Mouse (Mus musculus) spleen, embryonic (tissue): ENCODE data around the gene Ush2a.

Experiments
- CTCF ChIA-PET: fragments of 350-600 bp; sonication (Branson Sonifier 250); formaldehyde crosslinking; loops from one replicate; lab custom pipeline; 2022; lab: Charles Lee

Gene Ush2a

DNA sequence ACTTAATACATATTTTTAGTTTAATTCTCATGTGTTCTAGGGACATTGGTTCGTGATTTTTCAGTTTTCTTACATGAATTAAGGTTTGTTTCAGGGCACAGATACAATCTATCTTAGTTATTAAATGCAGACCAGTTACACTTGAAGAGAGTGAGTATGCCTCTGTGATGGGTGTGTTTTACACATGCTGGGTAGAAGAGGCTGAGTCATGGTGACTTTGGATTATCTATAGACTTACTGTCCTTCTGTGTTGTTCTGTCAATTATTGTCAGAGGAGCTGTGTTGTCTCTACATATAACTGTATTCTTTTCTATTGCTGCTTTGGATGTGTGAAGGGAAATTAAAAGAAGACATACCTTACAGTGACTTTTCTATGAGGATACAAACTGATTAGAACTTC, 509.0 kb downstream of the Ush2a start:
- CTCF ChIA-PET = no interaction called here

DNA sequence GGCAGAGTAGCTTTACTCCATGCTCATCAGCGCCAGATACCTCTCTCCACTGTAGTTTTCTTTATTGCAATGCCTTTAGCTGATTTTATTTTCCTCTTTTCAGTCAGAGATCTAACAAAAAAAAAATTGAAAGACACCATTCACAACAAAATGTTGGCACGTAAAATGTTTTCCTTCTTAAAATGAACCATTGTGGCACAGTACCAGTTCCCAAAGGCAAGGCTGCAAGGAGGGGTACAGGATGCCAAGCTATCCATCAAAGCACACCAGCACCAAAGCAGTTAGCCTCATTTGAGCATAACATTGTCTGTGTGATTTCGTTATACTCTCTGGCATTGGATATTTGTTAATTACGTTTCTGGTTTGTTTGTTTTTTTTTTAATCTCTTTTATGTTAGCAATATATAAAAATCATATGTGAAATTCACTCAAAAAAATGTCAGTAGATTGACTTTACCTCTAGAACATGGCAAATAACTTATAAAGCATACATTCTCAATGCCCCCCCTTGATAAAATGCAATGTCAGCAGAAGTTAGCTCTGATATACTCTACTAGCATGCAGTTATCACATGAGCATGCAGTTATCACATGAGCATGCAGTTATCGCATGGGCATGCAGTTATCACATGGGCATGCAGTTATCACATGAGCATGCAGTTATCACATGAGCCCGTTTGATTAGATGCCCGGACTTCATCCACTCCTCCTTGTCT, 510.9 kb downstream of the Ush2a start:
- CTCF ChIA-PET = no interaction called here

DNA sequence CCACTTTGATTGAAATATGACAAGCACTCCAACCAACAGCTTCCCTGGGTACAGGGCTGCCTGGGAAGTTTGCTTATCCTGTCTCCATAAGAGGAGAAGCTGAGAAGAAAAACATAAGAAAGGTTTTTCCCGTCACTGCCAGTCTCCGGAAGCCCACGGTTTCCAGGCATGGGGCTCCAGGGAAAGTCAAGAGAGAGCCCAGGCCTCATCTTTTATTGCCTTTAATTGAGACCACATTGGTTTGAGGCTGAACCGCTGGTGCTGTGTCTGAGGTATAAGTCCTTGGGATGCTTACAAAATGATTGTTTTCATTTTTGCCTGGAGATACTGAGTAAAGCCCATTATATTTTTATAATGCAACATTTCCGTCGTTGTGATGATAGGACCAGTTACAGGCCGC, 511.8 kb downstream of the Ush2a start:
- CTCF ChIA-PET = no interaction called here

DNA sequence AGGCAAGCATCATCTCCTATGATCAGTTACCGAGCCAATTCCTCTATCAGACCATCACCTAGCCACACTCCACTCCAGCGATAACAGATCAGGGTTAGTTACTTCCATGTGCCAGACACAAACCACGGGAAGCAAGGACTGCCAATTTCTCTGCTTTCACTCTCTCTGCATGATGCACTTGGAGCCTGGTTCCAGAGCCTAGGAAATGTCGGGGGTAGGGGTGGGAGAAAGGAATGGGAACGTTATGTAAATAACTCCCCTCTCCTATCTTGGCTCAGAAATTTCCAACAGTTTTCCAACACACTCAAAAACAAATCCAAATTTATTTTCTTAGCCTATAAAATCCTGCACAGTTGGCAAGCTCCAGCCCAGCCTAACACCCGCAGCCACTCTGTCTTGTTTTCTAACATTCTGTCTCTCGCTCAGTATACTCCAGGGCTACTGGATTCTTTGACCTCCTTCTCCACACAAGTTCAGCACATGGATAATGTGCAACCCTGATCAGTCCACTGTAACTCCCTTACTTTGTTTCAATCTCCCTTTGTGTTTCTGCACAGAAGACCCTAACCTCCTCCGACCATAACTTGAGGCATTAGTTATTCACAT, 515.8 kb downstream of the Ush2a start:
- CTCF ChIA-PET = no interaction called here

DNA sequence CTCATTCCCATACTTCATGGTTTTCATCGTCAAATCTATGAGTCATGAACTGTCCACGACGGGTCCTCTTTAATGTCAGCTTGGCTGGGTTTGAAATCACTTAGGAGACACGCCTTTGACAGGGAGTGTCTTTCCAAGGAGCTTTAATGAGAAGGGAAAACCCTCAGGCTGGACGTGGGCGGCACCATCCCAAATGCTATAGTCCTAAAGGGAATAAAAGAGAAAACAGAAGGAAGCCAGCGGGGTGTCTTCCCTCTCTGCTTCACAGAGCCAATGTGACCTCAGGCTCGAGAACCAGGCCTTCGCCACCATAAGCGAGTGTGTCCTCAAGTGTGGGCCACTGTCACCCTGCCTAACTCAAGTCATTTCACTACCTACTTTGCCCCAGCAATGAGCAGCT, 523.2 kb downstream of the Ush2a start:
- CTCF ChIA-PET = no interaction called here

DNA sequence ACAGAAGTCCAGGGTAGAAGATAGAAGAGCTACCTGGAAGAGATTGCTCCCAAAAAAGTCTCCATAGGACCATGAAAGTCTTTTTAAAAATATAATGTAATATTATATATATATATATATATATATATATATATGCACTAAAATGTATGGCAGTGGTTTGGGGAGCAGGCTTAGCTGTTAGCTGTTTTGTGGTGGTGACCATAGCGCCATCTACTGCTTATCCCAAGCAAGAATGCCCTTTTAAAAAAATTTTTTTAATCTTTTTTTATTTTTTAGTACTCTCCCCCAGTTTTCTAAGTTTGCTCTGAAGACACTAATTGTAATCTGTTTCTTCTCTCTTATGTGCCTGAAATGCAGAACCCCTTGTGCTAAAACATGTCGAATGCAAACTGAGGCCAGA, 543.2 kb downstream of the Ush2a start:
- CTCF ChIA-PET = no interaction called here

DNA sequence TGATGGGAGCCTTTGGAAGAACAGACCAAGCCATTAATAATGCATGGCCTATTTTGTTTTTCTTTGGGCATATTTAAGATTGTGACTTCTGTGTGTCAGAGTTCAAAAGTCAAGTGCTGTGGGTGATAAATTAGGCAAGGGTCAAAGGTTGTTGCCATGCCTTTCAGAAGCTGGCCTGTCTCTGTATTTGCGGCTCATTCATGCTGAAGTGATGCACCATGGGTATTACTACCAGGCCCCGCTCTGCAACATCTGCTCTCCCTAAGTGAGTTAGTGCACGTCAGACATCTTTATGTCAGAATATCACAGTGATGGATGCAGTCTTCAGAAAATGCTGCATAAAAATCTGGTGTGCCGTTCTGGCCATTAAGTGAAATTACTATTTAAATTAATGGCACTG, 544.0 kb downstream of the Ush2a start:
- CTCF ChIA-PET = no interaction called here

DNA sequence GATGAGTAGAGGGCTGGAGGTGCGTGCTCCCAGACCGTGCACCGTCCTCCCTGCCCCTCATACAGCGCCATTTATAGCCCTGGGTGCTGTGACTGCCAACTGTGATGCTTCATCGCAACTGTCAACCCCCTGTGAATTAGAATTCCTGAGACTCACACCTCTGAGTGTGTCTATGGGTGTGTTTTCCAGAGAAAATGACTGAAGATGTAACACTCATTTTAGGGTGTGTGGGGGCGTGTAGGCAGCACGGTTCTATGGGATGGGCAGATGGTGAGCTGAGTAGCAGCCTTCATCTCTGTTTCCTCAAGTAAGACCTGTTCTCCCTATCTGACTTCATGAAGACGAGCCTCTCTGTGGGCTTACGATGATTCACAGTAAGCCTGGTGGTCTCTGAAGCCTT, 548.8 kb downstream of the Ush2a start:
- CTCF ChIA-PET = no interaction called here

DNA sequence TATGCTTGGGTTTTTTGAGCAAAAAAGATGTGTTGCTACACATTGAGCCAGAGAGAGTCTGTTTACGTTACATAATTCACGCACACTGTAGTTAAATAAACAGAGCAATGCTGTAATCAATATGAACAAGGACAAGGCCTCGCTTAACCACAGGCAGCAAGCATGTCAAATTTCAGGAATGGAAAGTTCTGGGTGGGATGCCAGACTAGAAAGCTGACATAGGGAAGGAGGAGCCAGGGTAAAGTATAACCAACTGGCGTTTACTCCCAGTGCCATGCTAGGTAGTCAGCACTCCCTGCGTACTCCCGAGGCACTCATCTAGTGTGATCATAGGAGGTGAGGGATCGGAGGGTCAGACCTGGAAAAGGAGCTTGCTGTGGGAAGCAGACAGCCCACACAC, 553.2 kb downstream of the Ush2a start:
- CTCF ChIA-PET = no interaction called here

DNA sequence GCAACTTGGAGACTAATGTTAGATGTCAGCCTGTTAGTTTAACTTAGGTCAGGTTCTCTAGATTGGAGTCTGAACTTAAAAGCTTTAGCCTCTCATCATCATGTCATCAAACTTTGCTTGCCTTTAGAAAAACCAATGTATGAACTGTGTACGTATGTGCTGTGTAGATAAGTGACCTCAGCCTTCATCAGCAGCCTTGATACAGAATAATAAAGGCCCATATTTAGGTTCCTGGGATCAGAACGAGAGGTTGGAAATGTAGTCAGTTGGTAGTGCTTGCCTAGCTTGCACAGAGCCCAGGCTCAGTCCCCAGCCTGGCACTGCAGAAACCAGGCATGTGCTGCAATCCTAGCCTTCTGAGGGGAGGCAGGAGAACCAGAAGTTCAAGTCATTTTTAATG, 562.4 kb downstream of the Ush2a start:
- CTCF ChIA-PET = no interaction called here

DNA sequence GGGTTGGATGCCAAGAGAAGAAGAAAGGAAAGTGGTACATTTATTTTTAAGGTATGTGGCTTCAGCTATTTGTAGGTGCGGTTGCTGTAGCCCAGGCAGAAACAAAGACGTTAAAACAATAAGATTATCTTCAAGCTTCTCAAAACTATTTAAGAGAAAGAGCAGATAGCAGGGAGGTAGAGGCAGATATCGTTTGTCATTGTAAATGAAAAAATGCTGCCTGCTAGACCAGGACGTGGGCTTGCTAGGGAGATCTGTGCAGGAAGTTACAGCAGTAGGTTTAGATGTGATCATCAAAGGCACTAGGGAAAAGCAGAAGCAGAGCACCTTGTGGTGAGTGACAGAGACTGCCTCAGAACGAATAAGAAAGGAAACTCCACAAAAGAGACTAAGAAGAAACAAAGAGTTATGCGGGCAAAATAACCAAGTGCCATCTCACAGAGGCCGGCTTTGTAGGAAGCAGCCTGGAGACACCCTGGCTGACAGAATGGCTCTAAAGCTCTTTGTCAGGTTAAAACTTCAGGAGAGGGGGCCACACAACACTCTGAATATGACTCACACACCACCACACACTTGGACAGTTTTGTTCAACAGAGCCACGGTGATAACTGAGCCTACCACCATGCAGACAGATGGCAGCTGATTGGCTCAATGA, 563.2 kb downstream of the Ush2a start:
- CTCF ChIA-PET = no interaction called here

DNA sequence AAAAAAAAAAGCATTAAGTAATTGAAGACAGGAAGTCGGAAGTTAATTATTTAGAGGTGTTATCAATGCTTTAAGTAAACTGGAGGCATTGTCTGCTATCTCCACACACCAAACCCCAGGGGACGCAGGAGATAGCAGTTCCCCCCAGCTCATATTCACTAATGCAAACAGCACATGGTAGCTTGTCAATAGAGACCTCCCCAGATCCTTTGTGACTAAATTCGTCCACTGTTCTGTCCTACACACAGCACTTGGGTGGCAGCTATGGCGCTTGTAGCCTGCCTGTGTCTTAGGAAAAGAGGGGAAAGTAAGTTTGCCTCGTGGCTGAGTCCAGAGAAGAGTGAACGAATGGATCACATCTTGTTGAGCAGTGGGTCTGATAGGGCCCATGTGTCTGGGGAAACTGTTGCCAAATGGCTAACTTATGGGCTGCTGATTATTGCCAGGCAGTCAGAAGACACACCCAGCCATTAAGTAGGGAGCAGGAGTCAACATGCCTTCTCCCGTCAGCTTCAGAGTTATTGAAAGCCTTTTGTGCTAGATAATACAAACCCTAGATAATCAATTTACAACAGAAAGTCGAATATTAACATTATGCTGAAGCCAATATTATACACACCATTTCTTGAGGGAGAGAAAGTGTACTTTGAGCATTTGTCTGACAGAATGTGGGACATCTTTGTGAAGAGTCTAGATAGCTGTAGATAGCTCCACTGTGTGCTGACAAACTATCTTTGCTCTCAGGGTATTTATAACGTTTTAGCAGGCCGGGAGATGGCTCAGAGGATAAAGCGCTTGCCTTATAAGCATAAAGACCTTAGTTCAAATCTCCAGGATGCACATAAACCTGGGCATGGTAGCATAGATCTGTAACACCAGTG, 568.9 kb downstream of the Ush2a start:
- CTCF ChIA-PET = no interaction called here

DNA sequence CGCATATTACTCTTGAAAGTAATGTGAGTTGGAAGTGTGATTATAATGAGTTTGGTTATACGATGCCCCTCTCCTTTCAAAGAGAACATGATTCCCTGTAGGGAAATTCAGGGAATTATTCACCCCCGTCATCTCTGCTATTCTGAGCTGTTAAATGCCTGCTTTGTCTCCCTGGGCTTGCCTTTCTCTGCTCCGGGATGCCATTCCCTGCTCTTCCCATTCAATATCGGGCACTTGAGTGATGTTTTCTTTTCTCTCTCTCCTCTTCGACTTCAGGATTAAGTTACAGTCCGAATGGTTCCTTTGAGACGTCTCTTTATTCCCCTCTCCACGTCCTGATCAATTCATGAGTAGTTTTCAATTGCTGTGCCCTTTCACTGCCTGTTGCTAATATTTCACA, 572.1 kb downstream of the Ush2a start:
- CTCF ChIA-PET = no interaction called here

DNA sequence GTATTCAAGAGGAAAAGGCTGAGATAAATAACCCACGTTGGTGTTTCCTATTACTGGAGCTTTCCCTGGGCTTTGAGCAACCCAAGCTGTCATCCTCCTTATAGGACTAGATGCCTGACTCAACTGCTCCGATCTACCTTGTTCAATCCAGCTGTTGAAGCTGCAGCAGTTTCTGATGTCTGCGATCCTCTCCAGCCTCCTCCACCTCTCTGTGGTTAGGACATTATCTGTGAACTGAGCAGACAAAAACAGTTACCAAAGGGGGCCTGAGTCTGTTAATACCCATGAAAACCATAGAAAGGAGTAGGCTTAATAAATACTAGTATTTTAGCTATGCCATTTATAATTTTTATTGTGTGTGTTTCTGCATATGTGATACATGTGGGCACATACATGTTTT, 572.9 kb downstream of the Ush2a start:
- CTCF ChIA-PET = no interaction called here

DNA sequence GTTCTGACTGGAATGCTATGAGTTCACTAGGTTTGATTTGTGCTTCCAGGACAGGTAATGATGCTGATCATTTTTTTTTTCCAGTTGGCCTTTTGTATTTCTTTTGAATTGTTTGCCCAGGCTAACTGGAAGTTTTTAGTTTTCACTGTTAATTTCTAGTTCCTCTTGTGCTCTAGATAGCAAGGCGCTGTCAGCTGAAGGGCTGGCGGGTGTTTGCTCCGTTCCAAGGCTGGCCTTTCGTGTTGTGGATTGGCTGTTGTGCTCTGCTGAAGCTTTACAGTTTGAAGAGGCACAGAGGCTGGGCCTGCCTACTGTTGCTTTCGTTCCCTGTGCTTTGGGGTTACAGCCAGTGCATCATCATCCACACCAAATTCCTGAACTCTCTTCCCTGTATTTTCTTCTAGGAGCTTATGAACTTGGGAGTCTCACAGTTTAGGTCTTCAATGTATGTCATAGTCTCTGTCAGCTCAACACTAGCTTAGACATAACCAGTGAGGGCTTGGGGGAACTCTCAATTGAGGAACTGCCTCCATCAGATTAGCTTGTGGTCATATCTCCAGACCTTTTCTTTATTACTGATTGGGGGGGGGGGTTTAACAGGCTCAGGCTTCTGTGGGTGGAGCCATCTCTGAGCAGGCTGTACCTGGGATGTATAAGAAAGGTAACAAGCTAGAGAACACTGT, 575.9 kb downstream of the Ush2a start:
- CTCF ChIA-PET = no interaction called here

DNA sequence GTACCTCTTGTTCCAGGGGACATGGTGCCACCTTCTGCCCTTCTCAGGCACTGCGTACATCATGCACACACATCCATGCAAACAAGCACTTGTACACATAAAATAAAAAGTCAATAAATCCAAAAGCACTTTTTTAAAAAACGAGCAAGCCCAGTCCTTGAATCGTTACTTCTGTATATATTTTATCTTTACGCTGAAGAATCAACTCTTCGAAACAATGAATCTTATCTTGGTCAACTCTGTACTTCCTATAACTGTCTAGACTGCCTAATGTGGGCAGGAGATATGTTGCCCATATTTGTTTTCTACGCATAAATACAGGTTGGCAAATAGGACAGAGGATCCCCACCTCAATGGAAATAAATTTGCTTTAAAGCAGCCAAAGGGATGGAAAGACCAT, 585.4 kb downstream of the Ush2a start:
- CTCF ChIA-PET = no interaction called here

DNA sequence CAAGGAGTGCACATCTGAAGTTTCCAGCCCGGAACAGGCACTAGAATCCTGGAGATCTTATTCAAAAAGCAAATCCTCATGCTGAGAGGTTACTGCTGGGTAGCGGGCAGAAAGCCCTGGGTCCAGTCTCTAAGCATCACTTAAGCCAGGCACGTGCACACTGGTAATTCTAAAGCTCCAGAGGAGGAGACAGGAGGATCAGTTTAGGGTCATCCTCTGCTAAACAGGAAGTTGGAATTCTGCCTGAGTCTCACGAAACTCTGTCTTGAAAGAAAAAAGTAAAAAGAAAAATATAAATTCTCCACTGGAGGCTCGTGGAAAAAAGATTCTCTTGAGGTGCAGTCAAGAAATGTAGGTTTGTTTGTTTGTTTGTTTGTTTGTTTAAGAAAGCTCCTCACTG, 591.0 kb downstream of the Ush2a start:
- CTCF ChIA-PET = no interaction called here

DNA sequence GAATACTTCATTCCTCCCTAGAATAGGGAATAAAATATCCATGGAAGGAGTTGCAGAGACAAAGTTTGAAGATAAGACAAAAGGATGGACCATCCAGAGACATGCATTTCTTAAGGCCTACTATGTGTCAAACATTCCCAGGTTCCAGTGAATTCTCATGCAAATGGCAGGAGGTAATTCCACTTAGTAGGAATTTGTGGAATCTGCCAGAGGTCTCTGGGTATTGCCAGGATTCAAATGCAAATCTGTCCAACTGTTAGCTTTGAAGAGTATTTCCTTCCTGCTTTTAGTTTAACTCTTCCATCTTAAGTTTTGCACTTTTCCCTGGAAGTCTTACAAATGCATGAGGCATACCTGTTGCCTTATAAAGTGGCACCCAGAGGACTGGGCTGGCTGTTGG, 592.4 kb downstream of the Ush2a start:
- CTCF ChIA-PET = no interaction called here

DNA sequence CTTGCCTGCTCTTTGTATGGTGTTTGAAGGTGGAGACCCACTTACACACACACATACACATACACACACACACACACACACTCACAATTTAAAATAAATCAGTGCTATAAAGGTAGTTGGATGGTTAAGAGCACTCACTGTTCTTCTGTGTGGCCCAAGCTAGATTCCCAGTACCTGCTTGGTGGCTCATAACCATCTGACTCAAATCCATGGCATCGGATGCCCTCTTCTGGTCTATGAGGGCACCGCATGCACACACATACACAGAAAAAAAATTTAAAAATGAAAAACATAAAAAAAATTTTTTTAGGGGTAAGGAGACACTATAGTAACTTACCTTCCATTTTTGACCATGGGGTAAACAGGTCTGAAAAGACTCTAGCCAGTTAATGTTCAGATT, 593.2 kb downstream of the Ush2a start:
- CTCF ChIA-PET = no interaction called here

DNA sequence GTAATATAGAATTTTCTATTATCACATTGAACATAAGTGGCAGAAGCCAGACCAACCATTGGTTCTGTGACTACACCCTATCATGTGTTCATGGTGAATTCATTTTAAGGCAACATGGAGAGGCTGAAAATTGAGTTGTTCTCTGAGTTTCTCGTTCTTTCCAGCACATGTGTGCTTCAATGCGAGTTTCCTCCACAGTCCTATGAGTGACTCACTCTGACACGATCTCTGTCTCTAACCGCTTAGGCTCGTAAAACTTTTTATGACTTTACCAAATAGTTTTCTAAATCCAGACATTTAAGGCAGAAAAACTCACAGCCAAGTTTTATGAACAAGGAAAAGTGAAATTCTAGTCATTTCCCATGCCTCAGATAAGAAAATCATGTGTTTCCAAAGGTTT, 597.9 kb downstream of the Ush2a start:
- CTCF ChIA-PET = no interaction called here

DNA sequence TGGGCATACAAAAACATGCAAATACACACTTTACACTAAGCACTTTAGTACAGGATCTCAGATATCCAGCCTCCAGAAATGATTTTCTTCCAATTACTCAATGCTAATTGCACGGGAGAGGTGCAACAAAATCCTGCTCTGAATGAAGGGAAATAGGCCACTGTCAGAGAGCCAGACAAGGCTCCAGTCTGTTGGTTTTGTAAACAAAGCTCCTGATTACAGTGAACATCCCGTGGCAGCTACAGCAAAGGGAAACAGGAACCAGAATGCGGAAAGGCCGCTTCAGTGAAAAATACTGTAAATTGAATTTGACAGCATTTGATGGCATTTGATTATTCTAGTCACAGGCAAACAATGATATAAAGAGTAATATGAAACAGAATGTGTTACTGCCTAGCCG, 604.1 kb downstream of the Ush2a start:
- CTCF ChIA-PET = no interaction called here

DNA sequence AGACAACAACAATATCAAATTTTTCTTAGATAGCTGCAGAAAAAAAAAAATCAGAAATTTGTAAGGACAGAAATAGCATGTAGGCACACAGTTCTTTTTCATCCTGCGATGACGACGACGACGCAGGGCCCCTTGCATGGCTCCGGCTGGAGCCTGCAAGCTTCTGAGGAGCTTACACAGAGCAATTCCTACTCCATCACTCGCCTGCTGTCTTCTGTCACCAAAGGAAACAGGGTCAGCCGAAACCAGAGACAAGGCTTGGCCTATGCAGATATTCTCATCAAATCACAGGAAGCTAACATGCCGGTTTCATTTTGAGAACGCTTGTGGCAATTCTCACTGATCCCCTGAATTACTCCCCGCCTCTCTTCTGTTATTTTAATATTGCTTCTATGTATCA, 604.7 kb downstream of the Ush2a start:
- CTCF ChIA-PET = no interaction called here
